Mouse (Mus musculus) spleen, postnatal 14 days (tissue): Measurements from ENCODE around the gene Il17ra.

Experiments
- DNase-seq, 2 experiments: peaks; one replicate each; pipeline ENCODE4 v3.0.0; 2021 to 2022; ENCODE audit warnings: low spot score in 2 of 2

Gene Il17ra

DNA sequence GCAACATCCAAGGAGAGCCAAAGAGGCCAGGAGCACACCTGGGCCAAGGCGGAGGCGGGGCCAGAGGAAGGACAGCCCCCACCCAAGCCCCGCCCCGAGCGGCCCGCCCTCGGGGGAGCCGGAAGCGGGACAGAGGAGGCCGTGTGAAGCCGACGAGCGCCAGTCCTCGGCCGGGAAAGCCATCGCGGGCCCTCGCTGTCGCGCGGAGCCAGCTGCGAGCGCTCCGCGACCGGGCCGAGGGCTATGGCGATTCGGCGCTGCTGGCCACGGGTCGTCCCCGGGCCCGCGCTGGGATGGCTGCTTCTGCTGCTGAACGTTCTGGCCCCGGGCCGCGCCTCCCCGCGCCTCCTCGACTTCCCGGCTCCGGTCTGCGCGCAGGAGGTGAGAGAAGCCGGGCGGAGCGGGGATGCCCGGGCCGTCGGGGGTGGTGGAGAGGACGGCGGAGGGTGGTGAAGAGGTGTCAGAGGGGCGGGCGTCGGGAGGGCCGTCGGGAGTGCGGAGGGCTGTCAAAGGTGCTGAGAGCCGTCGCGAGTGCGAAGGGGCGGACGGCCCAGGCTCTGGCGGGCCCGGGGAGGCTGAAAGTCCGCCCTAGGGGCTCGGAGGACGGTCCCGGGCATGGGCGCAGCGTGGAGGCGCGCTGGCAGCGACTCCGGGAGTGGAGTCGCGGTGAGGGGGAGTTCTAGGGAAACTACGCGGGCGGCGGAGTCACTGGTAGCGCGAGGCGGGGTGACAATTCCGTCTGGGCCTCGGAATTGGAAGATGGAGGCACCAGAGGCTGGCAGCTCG is at the start of gene Il17ra:
Il17ra (plus strand) TSS at position 162 of the 786 bp plus-strand sequence.
- peak; percentile 76 to 80 for DNase-seq

DNA sequence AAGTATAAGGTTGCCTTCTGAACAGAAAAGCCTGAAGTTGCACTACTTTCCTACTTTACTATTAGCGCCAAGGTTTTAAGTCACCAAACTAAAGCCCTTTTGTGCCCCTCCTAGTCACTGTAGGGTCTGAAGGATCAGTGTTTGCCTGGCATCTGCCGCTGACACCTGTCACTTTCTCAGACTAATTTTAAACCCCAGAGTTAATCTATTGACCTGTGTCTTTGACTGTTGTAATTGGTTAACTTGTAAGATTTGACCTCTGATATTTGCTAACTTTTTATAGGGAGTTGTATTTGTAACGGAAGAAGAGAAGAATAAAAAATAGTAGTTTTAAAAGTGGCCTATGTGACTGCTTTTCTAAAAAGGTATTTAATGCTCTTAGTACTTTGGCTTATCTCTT is 24.9 kb upstream of the Il17ra start:
- no peak for DNase-seq

DNA sequence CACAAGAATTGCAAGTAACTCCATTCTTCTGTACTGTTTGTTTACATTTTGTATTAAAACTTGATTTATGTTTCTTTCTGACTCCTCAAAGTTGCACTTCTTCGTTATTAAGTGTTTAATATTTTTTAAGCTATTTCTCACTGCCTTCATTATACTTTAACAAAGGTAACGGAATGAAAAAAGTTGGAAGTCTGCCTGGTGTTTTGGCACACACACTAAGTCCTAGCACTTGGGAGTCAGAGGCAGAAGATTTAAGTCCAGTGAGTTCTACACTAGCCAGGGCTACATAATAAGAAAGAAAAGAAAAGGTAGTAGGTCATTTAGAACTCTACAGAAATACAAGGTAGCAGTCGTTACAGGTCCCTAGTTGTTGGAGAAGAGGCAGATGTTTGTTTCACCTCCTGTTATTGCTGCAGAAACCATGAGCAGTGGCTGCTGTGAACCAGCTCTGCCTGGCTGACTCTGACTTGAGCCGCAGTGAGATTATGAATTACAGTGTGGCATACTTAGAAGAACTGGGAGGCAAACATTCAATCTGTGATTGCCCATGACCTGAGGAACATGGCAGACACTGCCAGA is 20.8 kb upstream of the Il17ra start:
- no peak for DNase-seq

DNA sequence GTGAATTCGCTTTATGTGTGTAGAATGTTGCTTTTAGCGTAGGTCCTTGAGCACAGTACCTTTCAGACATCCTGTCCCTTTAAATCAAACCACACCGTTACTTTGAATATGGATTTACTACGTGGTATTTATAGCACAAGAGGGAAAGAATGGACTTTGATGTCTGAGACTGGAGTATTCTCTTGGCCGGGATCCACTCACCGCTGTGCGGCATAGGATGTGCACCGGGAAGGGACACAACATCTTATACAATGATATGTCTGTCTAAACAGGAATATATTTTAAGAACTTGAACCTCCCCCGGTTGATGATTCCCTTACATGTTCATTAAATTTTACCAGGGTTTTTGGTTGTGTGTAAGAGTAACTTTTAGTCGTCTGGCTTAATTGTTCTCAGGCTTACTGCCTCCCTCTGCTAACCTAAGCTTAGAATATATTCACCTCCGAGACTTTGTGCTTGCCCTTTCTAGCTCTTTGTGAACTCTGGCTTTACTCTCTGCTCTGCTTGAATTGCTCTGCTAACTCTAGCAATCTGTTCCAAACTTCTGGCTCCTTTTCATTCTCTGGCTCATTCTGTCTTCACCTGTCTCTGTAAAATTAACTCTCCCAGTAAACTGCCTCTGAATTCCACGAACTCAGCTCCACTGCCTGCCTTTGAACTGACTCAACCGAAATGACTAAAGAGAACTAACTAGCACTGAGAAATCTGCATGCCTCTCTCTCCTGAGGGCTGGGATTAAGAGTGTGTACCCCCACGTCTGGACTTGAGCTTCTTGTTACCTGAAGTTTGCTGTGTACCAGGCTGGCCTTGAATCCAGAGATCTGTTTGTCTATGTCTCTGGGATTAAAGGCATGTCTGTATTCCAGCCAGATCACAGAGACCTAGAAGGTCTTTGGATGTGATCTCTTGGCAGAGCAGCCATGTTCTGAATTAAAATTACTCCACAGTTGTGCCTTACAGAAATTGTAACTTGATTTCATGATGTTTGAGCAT is 19.4 kb upstream of the Il17ra start:
- DNase-seq = no peak

DNA sequence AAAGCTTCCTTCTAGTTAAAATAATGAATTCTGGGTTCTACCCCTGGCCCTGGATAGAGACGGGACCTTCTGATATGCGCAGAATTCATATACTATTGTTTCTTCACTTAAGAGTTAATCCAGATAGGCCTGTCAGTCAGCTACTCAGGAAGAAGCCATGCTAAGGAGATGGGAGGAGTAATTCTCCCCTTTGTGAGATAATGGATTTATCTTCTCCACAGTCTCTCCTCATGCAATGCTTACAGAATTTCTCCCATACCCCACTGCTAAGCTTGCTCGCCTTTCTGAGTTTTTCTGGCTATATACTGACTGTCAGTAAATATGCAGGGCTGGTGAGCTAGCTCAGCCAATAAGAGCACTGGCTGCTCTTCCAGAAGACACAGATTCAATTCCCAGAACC is 12.8 kb upstream of the Il17ra start:
- no peak for DNase-seq

DNA sequence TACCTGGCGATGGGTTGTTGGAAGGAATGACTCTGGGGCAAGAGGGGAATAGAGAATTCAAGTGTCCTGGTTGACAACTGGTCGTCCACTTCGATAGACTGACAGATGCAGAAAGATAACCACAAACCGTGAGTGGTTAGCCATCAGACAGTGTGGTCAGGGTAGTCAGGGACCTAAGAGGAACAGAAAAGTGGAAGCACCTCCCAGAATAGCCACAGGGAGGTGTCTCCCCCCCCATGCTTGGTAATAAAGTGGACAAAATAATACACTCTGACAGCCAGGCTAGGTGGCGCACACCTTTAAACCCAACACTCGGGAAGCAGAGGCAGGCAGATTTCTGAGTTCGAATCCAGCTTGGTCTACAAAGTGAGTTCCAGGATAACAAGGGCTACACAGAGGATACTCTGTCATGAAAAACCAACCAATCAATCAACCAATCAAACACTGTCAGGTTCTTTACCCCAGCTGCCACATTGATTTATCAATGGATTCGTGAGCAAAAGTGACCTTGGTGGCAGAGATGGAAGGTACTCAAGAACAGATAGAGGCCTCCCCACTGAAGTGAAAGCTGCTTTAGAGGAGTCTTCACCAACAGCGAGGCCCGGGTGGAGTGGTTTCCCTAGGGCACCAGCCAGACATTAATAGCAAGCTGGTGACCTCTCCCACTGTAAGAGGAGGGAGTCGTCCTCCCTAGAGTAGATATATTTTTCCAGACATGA is 10.5 kb upstream of the Il17ra start:
- no peak for DNase-seq

DNA sequence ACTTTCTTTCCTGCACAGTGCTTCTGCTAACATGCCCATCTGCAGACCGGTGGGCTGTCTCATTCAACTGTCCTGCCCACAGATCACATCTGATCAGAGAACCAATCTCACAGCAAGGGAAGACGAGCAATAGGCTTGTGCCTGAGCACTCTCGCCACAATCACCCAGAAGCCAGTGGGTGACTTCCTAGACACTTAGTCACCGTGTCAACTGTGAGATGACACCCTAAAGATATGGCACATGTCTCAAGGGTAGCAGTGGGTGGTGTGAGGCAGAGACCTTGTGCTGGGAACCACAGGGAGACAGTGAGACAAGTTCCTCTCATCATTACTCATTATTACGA is 10.0 kb upstream of the Il17ra start:
- no peak for DNase-seq

DNA sequence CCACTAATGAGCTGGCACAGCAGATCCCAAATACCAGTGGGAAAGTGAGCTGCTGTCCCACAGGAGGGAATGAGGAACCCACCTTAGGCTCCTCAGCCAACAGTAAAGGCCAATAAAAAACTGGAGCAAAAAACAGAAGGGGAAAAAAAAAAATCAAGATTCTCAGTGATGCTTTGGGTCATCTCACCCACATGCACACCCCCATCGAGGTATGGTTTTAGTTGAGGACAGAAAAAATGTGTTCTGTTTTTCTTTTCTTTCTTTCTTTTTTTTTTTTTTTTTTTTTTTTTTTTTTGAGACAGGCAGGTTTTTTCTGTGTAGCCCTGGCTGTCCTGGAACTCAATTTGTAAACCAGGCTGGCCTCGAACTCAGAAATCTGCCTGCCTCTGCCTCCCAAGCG is 9.5 kb upstream of the Il17ra start:
- no peak for DNase-seq

DNA sequence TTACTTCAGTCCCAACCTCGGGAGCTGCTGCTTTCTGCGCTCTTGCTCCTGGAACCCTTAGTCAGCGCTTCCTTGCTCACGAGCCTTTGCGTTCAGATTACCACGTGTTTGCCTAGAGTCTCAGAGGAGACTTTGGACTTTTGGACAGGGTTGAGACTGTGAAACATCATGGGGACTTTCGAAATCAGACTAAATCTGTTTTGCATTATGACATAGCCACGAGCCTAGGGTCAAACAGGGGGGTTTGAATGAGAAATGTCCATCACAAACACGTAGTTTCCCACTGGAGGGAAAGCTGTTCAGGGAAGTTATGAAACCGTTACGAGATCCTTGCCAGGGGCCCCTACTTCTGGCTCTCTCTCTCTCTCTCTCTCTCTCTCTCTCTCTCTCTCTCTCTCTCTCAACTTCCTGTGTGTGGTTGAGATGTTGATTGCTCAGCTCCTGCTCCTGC is 8.4 kb upstream of the Il17ra start:
- no peak for DNase-seq

DNA sequence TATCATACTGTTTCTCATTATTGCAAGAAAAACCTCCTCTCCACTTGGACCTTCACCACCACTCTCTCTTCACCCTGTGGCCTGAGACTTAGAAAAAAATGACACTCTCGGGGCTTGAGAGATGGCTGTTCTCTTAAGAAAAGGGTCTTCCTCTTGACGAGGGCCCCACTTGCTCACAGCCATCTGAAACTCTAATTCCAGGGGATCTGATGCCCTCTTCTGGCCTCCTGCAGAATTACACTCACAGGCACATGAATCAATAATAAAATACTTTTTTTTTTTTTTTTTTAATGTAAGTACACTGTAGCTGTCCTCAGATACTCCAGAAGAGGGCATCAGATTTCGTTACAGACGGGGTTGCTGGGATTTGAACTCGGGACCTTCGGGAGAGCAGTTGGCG is 6.0 kb upstream of the Il17ra start:
- no peak for DNase-seq

DNA sequence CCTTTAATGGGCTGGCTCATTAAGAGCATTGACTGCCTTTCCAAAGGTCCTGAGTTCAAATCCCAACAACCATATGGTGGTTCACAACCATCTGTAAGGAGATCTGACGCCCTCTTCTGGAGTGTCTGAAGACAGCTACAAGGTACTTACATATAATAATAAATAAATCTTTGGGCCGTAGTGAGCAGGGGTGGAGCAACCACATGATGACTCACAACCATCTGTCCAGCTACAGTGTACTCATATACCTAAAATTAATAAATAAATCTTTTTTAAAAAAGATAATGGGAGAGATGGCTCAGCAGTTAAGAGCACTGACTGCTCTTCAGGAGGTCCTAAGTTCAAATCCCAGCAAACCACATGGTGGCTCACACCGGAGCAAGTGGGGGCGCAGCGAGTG is 5.3 kb upstream of the Il17ra start:
- no peak for DNase-seq

DNA sequence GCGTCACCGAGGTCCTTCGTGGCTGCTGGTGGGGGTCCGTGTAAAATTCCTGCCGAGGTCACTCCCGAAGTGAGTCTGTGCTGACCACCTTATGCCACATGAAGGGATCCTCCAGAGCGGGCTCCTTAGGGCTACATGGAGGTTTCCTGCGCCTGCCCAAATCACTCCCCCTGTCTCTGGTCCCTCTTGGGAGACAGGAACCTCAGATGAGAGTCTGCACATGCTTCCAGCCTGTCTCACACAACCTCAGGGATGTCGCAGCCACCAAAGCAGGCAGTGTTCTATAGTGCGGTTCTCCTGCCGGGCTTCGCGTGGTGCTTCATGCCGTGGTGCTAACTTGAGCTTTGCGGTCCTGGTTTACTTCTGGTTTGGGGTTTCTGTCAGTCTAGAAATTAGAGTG is 1.8 kb upstream of the Il17ra start:
- no peak for DNase-seq

DNA sequence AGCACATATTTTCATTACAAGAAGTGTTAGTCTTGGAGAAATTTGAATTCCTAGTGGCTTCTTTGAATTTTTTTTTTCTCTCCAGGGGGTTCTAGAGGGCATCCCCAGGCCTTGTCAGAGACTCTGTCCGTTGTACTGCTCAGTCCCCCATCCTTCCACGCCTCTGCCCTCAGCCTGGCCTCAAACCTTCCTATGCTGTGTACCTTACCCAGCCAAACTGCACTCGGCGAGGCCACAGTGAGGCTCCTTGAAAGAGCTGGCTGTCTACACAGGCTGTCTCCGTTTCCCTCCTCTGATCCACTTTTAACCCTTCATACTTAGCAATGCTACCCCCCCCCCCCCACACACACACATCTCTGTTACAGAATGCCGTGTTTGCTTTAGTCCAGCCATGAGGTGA is 796 bp upstream of the Il17ra start:
- DNase-seq = no peak

DNA sequence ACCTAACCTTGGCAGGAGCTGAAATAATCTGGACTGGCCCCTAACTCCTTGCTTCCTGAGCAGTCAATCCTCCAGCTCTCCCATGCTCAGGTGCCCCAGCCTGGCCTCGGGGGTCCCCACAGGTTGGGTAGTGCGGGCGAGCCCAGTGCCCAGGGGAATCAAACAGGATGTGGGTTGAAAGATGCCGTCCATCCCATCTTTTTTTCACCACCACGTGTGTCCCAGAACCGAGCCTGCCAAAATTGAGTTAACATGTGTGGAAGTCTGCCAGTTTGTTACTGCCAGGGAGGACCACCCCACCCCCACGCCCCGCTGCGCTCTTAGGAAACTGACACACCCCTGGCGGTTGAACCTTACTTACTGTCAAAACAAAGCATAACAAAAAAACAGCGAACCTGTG is 837 bp downstream of the Il17ra start:
- DNase-seq = peak in 1 of 2 experiments; percentile 41

DNA sequence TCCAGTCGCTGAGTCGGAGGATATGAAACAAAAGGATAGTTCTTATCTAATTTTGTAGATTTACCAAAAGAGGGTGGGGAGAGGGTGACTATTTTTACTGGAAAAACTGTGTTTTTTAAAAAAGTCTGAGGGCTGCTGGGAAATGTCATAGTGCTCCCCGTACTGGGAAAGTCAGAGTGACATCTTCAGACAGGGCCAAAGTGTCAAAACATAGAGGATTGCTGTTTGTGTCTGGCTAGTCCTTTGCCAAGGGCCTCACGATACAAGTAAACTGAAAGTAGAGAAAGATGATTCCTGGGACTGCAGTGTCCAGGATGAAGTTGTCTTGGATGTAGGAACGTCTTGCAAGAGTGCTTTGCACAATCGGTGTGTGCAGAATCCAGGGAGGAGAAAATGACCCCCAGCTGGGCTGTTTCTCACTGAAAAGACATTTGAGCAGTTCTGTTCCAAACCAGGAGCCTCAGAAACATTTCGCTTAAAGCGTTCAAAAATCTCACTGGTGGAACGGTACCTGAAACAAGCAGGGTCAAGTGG is 1.4 kb downstream of the Il17ra start:
- no peak for DNase-seq

DNA sequence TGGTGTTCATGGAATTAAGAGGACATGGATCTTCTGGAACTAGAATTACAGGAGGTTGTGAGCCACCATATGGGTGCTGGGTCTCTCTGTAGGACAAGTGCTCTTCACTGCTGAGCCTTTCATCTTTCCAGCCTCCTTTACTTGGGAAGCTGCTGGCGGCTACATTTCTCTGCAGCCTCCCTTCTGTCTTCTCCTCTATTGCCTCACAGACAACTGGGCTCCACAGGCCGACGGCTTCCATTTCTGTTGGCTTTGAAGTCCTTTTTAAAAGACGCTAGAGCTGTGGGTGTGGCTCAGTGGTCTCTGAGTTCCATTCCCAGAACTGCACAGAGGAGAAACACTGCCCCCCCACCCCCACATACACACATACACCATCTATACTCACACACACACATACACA is 2.3 kb downstream of the Il17ra start:
- DNase-seq = no peak

DNA sequence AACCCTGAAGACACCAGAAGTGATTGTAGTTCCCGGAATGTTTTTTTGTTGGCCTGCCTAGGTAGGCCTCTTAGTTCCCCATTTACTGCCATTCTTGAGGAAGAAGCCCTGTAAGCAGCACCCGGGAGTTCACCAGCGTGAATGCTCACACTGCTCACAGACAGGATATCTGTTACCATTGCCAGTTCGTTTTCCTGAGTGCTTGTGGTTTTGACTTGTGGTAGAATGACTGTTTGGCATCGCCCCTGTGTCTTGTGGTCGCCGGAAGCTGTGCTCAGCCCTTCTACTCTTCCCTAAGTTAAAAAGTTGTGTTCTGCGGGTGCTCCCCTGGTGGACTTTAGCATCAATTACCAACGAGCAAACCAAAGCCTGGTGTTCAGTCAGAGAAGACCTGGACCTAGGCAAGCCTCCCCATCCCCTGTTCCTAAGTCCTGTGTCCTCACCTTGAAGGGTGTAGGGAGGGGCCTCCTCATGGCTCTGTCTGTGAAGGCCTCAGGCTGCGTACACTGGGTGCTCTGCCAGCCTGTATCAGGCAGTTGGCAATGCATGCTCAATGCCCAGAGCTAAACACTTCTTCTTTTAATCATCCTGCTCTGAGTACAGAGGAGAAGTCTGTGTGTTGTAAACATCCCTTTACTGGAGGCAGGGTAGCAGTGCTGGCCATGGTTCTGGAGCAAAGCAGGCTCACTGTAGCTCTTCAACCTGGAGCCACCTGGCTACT is 3.7 kb downstream of the Il17ra start:
- DNase-seq = peak in 1 of 2 experiments; percentile 35

DNA sequence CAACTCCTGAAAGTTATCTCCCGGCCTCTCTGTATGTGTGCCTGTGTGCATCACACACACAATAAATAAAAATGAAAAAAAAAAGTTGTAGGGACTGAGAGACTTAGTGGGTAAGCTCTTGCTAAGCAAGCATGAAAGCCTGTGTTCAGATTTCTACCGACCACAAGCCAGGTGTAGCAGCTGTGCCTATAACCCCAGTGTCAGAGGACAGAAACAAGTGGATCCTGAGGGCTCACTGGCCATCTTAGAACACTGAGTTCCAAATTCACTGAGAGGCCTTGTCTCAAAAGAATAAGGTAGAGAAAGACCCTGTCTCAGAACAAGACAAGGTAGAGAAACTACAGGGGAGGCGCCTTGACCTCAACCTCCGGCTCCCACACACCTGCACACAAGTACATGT is 5.2 kb downstream of the Il17ra start:
- no peak for DNase-seq

DNA sequence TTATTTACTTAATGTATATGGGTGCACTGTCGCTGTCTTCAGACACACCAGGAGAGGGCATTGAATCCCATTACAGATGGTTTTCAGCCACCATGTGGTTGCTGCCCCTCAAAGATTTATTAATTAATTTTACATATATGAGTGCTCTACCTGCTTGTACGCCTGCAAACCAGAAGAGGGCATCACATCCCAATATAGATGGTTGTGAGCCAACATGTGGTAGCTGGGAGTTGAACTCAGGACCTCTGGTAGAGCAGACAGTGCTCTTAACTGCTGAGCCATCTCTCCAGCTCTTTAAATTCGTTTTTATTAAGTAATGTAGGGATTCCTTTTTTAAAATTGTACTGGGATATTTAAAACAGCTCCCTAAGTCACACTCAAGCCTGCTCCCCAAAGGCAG is 6.2 kb downstream of the Il17ra start:
- DNase-seq = no peak

DNA sequence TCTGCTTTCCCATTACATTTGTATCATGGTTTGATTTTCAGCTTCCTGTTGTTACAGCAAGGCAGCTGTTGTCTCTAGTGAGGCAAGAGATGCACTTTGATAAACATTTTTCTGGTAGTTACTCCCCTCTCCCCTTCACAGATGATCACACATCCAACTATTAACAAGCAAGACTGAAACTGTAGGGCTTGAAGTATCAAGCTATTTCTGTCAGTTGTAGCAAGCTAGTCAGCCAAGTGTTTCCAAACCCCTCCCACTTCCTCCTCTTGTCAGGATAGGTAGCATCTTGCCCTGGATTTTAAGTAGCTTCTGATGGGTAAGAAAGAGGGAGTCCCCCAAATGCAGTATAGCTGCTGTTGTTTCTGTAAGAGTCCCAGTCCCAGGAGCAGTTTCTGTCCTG is 6.7 kb downstream of the Il17ra start:
- no peak for DNase-seq

DNA sequence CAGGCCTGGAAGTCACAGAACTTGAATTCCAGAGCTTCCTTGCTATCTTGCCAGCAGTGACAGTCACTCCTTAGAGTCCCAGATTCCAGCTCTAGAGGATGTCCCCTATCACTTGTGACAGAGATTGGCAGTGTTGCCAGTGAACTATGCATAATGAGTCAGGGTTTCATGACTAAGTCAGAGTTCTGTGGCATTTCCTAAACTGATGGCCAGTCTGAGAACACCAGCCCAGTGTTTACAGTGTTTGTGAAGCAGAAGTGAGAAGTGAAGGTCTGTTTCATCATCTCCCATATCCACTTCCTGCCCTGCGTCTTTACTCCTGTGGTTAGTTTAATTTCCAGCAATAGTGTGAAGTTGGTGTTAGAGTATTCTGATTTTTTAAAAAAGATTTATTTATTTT is 7.6 kb downstream of the Il17ra start:
- DNase-seq = no peak
